Mouse (Mus musculus): ENCODE data around the gene Babam2. TPM values are rescaled to one million over a fixed set of nuclear protein-coding genes. Genes with fewer than 3 reads are reported as not detected.
A peak's percentile ranks its signal among the peaks of the same experiment; 100 is the strongest.

Gene Babam2
- total RNA-seq, 2 experiments from 2014 or later, result 45.3 to 49.2 TPM

DNA sequence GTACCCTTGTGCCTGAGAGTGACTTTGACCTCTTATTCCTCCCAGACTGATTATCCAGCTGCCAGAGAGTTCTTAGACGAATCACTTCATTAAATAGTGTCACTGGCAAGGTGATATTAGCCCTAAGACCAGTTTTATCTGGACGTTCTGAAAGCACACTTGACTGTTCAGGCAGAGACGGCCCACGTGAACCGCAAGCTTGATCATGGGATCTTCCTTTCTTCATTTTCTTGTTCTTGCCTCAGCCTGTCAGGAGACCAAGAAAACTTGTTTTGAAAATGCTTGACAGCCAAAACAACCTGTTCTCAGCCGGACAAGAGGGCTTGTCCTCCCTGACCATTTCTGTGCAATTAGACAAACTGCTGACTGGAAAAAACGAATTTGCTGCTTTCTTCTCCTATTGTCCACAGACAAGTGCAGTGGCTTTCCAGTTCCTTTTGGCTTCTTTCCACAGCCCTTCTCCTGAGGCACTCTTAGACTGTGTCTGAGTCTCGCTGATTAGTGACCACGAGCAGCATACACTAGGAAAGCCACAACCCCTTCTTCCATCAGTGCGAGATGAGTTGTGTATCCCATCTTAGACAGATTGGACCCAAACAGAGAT, 372.2 kb downstream of the Babam2 start:
- no peak for DNase-seq (ENCODE audit: low spot score in 2 of 2)

- peak; percentile 22 to 47 for DNase-seq (ENCODE audit: low spot score in 2 of 2)
These were observed 373.3 kb downstream of the Babam2 start for GRCm38 (mm10) chr5:32070781-32071180.

- DNase-seq (ENCODE audit: low spot score in 2 of 2), result peak in 1 of 2 experiments; percentile 39
These were observed 373.8 kb downstream of the Babam2 start for GRCm38 (mm10) chr5:32071314-32071713.

DNA sequence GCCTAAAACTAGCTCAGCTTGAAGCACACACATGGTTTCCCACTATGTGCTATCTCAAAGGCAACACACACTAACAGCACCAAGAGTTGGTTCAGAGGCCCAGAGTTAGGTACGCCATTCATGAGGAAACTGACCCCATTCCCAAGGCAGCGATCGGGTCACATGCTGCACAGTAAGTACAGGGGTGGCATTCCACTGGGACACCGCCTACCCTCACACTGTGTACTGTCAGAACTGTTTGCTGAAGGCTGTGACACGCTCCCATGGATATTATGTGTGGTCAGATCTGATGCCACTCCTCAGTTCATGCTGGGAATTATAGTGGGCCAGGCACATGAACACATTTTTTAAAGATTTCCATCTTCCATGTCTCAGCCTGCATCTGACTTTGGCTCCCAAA, 374.3 kb downstream of the Babam2 start:
- no peak for DNase-seq (ENCODE audit: low spot score in 2 of 2)

DNA sequence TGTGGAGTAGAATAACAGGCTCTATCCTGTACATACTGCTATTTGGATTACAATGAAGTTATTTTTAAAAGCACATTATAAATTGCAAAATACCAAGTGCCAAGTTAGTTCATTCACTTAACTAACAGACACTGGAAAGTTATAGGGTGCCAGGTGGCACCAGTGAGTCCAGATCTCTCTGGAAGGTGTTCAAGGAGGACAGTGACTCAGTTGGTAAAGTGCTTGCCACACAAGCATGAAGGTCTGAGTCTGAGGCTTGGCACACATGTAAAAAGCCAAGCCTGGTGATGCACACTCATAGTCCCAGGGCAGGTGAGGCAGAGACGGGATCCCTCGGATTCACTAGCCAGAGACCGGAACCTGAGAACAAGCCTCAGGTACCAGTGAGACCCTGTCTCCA, 375.4 kb downstream of the Babam2 start:
- DNase-seq (ENCODE audit: low spot score in 2 of 2), result no peak

DNA sequence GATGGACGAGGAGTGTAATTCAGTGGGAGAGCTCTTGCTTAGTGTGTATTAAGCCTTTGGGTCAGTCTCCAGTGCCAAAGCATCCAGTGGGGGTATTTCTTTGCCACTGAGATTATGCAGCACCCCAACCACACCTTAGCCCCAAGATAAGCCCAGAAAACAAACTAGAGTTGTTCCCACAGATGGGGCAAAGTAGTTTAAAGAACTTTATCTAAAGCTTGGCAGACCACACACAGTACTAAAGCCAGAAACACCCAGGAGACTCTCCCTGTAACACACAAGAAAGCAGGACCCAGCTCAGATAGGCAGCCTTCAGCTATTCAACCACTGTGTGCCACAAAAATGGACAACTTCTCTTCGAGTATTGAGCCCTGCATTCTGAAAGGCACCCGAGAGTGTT, 376.6 kb downstream of the Babam2 start:
- no peak for DNase-seq (ENCODE audit: low spot score in 2 of 2)

GRCm38 (mm10) chr5:32077139-32077538, 379.7 kb downstream of the Babam2 start:
- no peak for DNase-seq (ENCODE audit: low spot score in 2 of 2)

DNA sequence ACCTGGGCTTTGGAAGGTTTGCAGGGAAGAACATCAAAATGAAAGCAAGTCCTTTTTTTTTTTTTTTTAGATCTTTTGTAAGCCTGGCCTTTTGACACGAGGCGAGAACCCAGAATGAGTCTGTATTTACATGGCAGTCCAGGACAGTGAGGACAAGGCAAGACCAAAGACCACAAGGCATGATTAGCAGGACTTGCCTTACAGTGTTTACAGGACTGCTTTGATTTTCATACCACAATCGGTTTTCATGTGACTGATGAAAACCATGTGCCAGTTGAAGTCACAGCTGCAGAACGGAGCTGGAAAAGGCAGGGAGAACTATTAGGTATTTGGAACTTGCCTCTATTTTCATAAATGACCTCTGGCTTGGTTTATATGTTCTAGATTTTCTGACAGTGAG, 381.5 kb downstream of the Babam2 start:
- no peak for DNase-seq (ENCODE audit: low spot score in 2 of 2)

GRCm38 (mm10) chr5:32080490-32081219, 383.2 kb downstream of the Babam2 start:
- DNase-seq (ENCODE audit: low spot score in 2 of 2), result no peak

DNA sequence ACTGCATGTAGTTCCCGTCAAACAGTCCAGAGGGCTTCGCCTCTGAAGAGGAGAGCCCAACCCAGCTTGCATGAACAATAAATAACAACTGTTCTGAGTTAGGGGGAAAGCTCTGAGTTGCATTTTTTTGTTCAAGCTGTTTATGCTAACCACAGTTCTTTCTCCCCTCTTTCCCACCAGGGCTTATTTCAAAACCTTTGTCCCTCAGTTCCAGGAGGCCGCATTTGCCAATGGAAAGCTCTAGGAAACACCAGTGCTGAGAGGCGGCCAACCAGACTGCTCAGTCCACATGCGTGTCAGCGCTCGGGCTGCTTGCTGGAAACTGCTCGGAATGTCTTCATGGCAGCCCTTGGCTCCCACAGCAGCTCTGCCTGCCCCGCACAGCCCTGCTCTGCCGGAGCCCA, 386.9 kb downstream of the Babam2 start:
- DNase-seq (ENCODE audit: low spot score in 2 of 2), result no peak

GRCm38 (mm10) chr5:32085566-32085965, 388.1 kb downstream of the Babam2 start:
- no peak for DNase-seq (ENCODE audit: low spot score in 2 of 2)

GRCm38 (mm10) chr5:32085971-32086370, 388.5 kb downstream of the Babam2 start:
- DNase-seq (ENCODE audit: low spot score in 2 of 2), result no peak

DNA sequence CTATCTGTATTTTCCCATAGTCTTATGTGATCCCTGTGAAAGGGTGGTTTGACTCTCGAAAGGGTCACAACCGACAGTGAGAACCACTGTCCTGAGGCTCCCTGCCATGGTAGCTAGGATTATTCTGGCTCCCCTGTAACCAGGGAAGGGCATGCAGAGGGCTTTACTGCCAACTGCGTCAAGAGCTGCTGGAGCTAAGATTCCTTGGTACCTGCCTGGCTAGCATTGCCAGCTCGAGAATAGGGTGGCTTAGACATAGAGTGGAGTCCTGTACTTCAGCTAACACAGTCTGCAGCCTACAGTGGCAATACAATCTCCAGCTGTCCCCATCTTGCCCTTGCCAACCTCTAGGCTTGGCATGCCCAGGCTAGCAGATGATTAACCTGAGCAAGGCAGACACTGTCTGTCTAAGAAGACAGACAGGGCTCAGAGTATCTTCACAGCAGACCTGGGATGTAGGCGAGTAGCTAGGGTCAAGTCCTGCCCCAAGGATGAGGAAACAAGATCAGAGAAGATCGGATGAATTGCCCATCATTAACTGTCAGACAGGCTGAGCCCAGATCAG, 389.1 kb downstream of the Babam2 start:
- no peak for DNase-seq (ENCODE audit: low spot score in 2 of 2)

- DNase-seq (ENCODE audit: low spot score in 2 of 2), result no peak
These were observed 392.0 kb downstream of the Babam2 start for GRCm38 (mm10) chr5:32089481-32089880.

DNA sequence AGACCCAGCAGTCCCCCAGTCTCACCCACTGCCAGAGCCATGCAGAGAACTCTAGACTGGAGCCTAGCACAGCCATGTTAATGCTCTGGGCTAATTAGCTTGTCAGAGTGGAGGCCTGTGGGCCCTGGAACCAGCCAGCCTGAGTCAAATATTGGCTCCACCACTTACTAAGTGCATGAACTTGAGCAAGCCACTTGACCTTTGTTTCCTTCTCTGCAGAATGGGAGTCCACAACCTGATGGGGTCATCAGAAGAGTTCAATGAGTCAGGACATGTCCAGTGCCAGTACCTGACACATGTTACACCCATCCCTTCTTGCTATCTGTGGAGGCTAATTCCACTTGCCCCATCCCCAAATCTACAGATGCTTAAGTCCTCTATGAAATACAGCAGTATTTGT, 394.8 kb downstream of the Babam2 start:
- DNase-seq (ENCODE audit: low spot score in 2 of 2), result no peak

GRCm38 (mm10) chr5:32098691-32099090, 401.2 kb downstream of the Babam2 start:
- DNase-seq (ENCODE audit: low spot score in 2 of 2), result no peak

DNA sequence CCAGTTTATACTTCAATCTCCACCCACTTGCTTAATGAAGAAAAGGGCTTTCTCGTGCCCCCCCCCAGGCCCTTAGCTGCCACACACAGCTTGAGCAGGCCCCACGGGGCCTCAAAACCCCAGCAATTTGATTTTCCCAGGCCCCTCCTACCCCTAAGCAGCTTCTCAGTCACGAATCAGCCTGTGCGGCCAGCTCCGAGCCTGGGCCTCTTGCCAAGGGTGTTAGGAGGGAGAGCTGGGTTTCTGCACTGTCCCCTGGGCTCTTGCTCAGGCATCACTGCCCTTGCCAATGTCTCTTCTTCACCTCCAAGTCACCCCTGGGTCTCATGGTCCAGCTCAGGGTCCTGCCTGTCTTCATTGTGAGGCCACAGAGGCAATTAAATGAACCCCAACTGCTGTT, 405.0 kb downstream of the Babam2 start:
- no peak for DNase-seq (ENCODE audit: low spot score in 2 of 2)

DNA sequence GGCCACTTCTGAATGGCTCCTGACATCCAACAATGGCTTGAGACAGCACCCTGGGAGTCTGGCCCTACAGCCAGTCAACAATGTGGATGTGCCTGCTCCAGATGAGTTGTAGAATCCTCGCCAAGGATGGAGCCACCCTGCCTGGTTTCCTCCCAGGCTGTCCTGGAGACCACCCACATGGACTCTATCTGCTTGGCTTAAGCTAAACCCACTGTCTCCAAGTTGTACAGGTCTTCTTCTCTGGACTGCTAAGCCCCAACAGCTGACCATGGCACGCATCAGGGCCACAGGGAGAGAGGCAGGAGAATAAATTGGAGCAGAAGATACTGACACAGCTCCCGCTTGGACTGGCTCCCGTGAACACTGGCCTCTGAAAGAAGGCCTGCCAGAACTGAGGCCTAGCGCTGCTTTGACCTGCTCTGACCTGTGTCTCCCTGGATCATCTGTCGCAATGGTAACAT, 405.5 kb downstream of the Babam2 start:
- no peak for DNase-seq (ENCODE audit: low spot score in 2 of 2)

- no peak for DNase-seq (ENCODE audit: low spot score in 2 of 2)
These were observed 406.1 kb downstream of the Babam2 start for GRCm38 (mm10) chr5:32103545-32103944.

- DNase-seq (ENCODE audit: low spot score in 2 of 2), result no peak
These were observed 406.9 kb downstream of the Babam2 start for GRCm38 (mm10) chr5:32104119-32104990.

DNA sequence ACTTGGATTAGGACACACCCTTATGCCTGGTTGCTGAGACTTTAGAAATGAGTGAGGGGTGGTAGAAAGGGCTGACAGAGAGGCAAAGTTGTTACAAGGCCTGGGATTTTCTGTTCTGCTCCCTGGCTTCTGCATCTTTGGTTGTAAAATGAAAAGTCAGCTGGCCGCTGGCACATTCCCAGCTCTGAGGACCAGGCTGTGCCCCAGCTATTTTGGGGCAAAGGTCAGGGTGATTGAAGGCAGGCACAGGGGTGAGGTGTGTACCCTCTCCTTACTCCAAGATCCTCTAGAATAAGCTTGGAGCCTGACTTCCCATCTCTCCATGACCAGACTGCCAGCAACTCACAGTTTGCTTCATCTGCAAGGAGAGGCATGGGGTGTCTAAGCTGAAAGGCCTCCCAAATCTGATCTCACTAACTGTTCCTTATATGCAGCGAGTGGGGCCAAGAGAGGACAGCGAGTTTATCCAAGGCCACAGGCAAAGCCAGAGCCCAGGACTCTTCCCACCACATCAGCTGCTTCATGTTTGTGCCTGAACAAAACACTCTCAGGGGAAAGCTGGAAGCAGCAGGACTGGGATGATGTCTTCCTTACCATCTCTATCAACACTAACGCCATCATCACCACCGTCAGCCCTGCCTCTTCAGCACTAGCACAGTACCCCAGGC, 409.1 kb downstream of the Babam2 start:
- DNase-seq (ENCODE audit: low spot score in 2 of 2), result no peak
